Mouse (Mus musculus) thymus, postnatal 36 days (tissue): ENCODE measurements around the gene Ncs1.
A peak's percentile ranks its signal among the peaks of the same experiment; 100 is the strongest.

Experiments used
- DNase-seq, 2 experiments: peaks; one replicate each; pipeline ENCODE4 v3.0.0; 2022; ENCODE audit warnings: mixed read lengths in 2 of 2

Ncs1 gene

DNA sequence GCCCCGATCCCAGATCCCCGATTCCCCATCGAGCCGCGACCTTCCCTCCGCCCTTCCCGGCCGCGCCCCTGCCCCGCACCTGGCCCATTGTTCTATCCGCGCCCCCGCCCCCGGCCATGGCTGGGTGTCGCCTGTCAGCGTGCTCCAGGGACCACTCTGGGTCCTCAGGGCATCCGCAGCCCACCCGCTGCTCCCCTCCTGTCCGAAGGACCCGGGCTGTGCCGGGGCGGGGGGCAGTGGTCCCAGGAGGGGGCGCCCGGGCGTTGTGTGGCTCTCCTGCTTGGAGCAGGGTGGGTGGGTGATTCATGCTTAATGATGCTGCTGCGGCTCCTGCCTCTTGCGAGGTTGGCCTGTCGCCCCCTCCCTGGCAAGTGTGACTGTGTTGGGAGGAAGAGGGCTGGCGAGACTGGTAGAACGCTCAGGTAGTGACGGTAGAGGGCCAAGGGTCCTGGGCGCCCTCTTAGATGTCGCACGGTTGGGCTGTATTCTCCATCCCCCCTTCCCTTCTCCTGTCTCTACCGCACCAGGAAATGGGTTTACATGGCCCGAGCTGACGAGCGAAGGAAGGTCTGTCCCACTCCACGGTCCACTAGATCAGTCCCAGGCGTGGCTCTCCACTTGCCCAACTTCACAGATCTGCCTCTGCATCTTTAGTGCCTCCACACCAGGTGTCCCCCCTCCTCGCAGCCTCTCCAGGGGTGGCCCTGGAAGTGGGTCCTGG lies 788 bp downstream of the Ncs1 start:
- peak; percentile 28 to 32 for DNase-seq

DNA sequence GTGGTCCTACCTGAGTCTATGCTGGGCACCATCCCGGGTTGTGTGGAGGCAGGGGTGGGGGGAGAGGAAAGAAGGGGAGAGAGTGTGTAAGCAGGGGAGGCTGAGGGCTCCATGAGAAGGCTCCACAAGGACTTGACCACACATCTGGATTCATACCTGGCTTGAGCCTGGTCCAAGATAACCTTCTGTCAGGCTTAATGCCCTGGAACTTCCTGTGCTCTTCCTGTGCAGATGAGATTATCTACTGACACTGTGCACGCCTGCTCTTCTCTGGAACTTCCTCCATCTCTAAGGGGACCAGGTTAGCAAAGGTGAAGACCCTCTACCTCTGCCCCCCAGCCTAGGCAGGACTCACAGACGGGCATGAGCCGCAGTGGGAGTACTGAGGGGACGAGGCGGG lies 3.2 kb downstream of the Ncs1 start:
- DNase-seq: no peak

DNA sequence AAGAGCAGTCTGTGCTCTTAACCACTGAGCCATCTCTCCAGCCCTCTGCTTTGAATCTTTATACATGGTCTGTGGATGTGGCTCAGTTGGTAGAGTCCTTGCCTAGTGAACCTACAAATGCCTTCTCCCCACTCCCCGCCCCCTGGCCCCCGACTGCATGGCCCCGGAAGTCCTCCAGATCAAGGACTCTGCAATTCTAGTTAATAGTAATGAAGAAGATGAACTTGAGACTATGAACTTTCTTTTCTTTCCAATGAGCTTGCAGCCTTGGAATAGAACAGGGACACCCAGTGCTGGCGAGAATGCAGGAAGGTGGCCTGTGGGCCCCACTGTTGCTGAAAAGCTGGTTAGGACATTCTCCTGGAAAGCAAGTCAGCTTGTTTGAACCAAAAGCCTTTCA lies 6.5 kb downstream of the Ncs1 start:
- no peak for DNase-seq

DNA sequence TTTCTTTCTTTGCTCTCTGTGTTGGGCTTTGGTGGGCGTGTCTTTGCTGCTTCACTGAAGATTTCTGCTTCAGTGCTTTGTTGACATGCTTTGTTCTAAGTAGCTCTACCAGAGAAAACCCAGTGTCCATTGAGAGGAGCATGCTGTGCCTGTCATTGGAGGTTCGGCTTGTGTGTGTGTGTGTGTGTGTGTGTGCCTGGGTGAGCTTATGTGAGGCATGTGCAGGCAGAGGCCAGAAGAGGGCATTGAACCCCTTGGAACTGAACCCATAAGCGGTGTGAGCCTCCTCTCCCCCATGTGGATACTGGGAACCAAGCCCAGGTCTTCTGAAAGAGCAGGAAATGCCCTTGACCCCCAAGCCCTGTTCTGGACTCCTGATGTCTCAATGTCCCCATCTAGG lies 7.8 kb downstream of the Ncs1 start:
- DNase-seq: no peak

DNA sequence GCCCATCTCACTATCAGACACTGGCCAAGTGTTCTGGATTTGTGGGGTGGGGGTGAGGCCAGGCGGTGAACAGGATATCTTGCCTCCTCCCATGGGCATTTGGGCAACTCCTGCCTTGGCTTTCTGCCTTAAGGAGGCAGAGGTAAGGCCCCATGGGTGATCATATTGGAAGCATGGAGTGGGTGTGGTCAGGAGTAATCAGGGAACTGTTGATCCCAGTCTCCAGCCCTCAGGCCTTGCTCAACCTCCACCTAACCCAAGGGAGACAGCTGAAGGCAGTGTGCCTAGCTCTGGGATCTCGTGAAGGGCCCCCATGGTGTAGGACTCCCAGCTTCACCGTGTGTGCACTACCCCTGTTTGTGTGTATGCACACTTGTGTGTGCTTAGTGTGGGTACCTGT lies 9.2 kb downstream of the Ncs1 start:
- DNase-seq: no peak

DNA sequence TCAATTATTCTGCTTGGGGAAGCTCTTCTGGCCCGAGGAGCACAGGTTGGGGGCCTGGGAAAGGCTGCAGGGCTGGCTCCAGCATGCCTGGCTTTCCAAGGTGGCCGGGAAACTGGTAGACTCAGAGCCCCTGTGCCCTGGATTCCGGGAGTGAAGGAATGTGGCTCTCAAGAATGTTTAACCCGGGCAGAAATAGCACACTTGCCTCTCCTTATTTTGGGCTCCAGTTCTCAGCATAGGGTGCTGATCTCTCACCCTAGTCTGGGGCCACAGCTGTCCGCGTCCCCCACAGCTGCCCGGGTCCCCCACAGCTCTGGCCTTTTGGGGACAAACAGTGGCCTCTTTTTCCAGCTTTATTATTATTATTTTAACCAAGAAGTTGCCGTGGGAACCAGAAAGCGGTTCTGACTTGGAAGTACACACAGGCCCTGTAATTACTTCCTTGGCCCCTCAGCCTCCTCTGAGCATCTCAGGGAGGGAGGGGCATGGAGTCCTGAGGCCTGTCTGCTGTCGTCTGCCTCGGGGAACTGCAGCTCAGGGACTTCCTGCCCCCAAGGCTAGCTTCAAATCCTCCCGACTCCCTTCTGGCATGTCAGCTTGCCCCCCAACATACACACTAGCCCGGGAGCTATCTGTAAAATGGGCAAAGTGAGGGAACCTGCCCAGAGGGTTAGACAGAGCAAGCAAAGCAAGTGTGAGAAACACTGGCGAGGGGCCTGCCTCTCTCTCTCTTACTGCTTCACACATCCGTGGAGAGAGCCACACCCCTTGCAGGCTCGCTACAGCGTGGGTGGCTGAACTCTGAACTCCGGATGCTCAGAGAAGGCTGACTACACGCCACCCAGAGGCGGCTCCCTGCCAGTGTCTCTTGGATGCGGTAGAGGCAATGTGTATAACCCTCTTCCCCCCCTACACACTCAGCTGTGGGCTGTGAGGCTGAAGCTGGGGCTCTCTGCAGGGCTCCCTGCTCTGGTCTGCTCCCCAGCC lies 10.6 kb downstream of the Ncs1 start:
- peak; percentile 86 to 91 for DNase-seq

DNA sequence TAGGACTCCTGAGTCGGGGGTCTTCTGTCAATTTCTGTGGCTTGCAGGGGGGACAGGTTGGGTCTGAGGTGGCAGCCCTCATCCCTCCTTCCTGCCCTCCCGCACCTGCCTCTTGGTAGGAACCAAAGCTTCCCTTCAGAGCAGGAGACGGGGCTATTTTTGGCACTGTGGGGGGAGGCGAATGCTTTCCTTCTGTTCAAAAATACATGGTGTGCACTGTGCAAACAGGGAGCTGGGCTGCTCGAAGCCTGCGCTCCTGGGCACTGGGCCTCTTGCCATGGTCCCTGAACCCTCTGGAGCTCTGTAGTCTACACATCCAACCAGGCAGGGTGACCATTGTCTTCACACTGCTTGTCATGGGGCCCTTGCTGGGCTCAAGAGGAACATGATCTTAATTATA lies 11.5 kb downstream of the Ncs1 start:
- DNase-seq: no peak

DNA sequence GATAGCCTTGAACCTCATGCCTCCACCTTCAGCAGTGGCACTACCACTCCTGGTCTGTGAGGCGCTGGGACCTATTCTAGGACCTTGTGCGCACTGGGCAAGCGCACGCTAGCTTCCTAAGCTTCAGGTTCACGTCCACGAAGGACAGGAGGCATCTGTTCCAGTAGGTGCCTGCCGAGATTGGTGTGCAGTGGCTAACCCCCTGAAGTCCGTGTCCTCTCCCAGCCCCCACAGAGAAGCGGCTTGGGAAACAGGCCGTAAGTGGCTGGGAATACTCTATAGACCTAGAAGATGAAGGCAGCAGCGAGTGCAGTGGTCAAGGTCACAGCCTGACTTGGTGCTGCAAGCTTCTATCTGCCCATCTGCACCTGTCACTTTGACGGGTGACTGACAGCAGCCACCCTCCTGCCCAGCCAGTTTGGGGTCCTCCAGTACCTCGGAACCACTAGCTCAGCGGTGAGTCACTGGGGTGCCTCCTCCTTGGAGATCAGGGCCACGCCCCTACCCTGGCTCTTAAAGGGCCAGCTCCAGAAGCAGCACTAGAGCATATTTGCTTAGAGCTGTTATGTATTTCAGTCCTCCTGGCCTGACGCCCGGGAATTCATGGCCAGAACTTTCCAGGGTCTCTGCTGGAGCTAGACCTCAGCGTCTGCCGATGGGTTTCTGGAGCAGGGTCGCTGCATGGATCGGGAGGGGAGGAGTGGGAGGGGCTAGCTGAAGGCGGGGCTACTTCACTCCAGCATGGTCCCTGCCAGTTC lies 13.2 kb downstream of the Ncs1 start:
- DNase-seq: peak; percentile 61 to 67

DNA sequence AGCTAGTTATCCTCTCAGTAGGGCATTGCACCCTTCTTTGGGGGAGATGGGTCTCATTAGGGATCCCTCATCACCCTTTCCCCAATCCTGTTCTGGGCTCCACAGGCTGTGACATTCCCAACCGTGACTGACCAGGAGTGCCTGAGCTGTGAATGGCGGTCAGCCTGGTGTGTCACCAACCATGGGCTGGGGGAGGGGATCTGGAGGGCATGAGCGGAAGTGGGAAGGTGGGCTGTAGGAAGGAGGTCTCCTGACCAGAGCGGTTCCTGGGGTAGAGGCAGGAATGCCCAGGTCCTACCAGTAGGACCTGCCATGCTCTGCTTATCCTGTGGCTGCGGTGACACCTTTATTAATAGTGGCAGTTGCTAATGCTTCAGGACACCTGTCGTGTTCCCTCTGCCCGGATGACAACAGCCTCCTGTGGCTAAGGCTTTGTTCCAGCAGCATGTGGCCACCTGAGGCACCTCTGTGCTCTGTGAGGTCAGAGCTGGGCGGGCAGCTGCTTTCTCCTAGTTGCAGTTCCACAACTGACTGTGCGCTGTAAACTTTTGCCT lies 13.8 kb downstream of the Ncs1 start:
- DNase-seq: peak in 1 of 2 experiments; percentile 28

DNA sequence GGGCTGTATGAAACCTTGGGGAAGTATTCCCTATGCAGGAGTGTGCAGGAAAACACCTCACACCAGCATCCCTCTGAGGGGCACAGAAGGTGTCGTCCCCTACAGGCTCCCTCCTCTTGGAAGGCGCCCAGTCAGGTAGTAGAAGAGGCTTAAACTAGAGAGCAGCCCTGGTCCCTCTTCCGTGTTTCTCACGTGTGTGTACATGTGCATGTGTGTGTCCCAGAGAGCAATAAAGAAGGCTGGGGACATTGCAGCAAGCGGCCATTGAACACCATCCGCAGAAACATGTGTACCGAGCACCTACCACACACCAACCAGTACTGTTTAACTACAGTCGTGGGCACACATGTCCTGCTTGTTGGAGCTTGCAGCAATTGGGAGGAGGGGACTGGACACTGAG lies 14.9 kb downstream of the Ncs1 start:
- no peak for DNase-seq

DNA sequence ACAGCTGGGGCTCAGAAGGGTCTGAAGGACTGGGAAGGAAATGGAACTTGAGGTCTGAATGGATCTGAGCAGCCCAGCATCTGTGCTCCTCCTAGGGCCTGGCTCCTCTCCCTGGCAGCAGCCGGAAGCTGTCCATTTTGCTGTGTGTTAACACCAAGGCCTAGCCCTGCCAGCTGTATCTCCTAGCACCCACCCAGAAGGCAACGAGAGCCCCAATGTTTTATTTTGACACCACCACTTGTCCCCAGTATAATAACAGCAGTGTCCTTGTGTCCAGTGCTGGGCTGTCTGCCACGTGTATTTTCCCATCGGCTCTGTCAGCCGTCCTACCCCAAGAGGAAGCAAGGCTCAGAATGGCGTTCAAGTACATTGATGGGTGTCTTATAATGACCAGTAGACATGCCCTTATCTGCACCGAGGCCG lies 17.4 kb downstream of the Ncs1 start:
- DNase-seq: no peak

DNA sequence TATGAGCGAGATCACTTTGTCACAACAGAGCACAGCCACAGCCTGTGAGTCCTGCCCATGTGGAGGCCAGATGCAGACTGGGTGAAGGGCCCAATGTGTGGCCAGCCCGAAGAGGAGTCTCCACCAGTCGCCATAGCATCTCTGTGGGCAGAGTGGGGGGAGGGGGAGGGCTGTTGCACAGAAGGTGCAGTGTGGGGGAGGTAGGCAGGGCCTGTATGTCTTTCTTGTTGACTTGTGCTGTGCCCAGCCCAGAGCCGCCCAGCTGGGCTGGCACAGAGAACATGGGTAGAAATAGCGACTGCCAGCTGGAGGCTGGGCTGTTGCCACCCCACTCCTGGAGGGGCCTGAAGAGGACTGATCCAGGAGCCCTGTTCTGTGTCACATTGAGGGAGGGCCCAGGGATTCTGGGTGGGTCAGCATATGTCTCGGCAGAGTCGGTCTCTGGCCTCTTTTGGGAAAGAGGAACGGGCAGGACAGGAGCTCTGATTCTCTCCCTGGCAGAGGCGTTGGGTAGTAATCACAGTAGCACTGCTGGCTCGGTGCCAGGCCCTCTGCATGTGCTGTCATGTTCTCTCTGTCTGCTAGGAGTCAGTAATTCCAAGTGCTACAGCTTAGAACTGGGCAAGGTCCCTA lies 18.2 kb downstream of the Ncs1 start:
- DNase-seq: no peak

DNA sequence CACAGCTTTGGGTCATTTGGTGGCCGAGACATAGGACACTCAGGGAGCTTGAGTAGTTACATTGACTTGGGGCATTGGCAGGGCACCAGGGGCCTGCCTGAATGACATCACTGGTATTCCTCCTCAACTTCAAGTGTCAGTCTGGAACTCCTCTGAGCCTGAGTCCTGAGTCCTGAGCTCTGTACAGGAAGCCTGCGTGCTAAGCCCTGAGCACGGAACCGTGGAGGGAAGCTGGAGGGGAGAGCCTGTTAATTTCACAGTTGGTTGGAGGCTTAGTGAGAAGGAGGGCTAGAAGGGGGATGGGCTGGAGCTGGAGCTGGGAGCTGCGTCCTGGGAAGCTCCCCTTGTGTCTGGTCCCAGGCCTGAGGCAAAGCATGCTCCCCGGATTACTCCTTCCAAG lies 21.8 kb downstream of the Ncs1 start:
- DNase-seq: no peak

DNA sequence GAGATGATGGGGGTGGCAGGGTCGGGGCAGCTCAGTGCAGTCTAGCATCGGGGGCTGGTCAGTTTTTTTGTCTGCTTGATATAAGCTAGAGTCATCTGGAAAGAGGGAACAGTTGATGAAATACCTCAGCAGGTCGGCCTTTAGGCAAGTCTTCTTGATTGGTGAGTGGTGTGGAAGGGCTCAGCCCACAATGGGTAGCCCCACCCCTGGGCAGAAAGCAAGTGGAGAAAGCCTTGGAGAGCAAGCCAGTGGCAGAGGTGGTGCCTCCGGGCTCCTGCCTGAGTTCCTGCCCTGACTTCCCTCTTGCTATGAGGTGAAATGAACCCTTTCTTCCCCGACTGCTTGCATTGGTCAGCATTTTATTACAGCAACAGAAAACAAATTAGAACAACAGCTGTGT lies 23.0 kb downstream of the Ncs1 start:
- no peak for DNase-seq

DNA sequence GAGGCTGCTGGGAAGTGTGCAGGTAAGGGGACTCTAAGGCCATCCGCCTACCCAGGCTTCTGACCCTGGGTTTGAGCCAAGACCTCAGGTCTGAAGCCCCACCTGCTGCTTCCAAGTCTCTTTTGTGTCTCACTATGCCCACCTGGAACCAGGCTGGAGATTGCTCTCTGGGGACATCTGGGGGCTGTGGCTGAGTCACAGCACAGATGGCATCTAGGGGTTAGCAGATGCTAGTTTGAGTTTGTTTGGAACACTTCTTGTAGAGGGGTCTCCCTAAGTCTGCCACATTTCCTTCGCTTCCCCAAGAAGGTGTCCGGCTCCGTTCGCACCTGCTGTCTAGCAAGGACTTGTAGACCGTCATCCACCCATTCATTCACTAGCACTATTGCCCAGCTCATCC lies 23.6 kb downstream of the Ncs1 start:
- no peak for DNase-seq

DNA sequence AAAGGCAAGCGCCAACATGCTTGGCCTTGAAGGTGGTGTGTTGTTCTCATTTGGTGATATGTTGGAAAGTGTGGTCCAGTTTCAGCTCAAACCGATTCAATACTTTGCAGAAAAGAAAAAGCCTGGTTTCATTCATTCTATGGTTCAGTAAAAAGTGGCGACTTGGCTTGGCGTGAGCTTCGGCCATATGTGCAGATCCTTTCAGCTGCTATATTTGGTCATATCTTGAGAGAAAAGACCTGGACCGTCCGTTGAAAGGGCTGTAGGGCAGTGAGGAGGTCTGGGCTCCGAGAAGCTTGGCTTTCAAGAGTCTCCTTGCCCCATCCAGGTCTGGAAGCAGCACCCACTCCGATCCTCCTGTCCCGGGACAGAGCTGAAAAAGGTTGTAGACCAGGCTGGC lies 24.2 kb downstream of the Ncs1 start:
- DNase-seq: no peak

DNA sequence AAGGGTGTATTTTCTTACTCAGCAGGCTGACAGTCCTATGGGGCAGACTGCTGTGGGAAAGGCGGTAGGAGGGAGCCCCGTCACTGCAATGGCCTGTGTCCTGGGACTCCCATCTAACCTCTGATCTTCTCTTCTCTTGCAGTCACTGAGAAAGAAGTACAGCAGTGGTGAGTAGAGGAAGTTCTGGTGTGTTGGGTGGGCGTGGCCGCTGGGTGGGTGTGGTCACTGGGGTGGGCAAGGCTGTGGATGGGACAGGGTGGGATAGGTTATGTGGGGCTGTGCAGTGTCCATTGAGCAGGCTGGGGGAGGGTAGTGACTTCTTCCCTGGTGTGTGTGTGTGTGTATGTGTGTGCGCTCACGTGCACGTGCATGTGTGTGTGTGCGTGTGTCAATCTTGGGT lies 24.8 kb downstream of the Ncs1 start:
- no peak for DNase-seq

DNA sequence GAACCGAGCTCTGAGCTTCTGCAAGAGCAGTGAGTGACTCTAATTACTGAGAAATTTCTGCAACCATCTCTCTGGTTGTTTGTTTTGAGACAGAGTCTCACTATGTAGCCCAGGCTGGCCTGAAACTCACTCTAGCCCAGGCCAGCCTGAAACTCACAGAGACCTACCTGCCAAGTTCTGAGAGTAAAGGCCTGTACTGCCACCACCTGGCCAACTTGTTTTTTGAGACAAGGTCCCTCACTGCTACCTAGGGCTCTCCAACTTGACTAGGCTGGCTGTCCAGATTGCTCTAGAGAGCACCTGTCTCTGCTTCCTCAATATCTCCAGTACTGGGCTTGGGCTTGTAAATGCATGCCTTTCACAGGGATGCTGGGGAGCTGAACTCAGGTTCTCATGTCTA lies 25.4 kb downstream of the Ncs1 start:
- DNase-seq: peak in 1 of 2 experiments; percentile 21

DNA sequence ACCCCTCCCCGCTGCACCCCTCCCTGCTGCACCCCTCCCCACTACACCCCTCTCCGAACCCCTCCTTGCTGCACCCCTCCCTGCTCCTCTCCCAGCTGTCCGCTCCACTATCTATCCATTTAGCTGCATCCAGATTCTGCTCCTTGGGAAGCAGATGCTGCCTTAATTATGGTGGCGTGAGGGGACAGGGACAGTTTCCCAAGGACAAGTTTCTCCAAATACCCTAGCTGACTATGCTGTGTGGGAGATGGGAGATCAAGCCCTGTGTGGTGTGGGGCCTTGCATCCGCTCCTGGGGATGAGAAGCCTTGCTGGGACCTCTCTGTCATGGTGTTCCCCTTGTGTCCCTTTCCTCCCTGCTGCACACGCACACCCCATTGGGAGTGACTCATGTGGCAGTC lies 29.4 kb downstream of the Ncs1 start:
- no peak for DNase-seq

DNA sequence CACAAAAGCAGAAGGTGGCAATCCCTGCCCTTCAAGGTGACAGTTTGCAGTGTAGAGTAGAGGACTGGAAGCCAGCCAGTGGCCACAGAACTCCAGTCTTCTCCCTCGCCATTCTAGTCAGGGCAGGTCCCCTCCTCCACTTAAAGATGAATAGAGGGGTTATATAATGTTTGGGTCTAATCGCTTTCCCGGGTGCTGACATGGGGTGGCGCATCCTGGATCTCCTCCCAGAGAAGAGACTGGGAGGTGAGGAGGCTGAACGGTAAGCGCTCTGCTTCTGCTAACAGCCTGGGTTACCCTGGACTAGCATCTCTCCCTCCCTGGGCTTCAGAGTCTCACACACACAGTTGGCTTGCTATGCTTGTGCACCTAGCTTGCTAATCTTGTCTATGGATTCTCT lies 32.2 kb downstream of the Ncs1 start:
- no peak for DNase-seq

DNA sequence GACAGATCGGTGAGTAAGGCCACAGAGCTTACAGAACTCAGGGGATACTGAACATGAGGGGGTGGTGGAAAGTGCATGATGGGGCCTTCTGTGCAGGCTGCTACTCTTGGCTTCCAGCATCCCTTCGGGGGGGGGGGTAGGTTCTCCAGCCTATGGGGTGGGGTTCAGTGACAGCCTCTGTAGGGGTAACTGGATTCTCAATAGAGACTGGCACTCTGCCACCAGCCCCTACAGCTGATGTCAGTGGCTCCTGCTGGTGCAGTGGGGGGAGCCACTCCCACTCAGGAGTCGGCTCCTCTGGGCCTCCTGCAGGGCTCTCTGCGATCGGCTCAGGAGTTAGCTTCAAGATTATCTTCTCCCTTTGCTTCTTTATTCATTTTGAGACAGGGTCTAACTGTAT lies 32.9 kb downstream of the Ncs1 start:
- no peak for DNase-seq

DNA sequence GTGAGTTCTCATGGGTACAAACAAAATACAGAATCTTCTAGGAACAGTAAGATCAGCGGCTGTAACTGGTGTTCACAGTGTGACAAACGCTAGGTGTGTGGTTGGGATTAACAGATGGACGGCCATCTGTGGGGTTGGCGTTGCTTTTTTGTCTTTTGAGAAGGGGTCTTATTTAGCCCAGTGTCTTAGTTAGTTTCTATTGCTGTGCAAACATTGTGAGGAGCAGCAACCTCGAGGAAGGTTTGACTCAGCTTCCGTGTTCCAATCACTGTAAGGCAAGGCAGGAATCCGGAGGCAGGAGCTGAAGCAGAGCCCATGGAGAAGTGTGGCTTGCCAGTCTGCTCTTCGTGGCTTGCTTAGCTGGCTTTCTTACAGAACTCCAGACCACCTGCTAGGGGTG lies 35.5 kb downstream of the Ncs1 start:
- no peak for DNase-seq

DNA sequence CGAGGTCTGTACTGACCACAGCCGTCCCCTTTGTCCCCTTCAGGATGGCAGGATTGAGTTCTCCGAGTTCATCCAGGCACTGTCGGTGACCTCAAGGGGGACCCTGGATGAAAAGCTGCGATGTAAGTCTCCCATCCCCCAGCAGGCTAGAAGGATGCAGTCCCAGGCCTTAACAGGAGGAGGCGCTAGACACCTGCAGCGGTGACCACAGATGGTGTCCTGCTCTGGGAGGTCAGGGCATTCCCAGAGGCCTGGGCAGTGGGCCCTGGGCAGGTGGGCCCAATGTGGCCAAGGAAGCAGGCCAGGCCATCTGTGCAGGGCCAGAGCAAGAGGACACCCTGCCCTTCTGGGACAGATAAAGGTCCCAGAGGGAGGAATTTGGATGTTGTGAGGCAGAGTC lies 36.6 kb downstream of the Ncs1 start:
- no peak for DNase-seq
